Mouse (Mus musculus): ENCODE measurements around the gene Ednra.

GRCm38 (mm10) chr8:77688978-77689377, 35.3 kb downstream of the Ednra start:
- TF ChIP-seq POLR2A (IDR thresholded peaks at IDR 0.05; ENCODE audit: insufficient read depth, low read length) (no peak), EP300 (IDR thresholded peaks at IDR 0.05; ENCODE audit: insufficient read depth, low read depth, low read length) (no peak)
